12 mouse cellular contexts compared by ENCODE assay signal in the genomic region with DNA sequence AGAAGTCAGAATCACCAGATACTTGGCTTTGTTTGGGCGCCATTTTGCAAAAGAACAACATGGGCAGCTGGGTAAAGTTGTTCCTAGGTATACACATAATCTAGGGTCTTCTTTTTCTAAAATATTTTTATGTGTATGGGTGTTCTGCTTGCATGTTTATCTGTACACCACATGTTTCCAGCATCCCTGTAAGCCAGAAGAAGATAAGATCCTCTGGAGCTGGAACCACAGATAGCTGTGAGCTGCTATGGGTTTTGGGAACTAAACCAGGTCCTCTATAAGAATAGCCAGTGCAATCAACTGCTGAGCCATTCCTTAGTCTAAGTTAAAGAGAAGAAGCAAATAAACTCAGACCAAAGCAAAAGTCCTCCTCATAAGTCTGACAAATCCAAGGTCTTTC.
DNase-seq lines count a peak whose midpoint lies in the region; ATAC-seq and TF ChIP-seq lines count a peak whose summit lies in the region.
"Had no signal": no experiment of that assay in that cellular context is flagged by ENCODE, and none has a peak within 500 bp of the region (broad histone marks: within the 10 kb centered on the region; RNA-seq: fewer than 3 reads in every experiment).

No protein-coding gene starts in this region.

- WGBS in heart, embryonic 11.5 days (ENCODE audit: insufficient replicate concordance), result 83% methylated on average over 1 of the region's 1 CpGs
- 95% methylated on average over 1 of the region's 1 CpGs for WGBS in limb, embryonic 13.5 days
- WGBS in limb, embryonic 10.5 days, result 85% methylated on average over 1 of the region's 1 CpGs
- WGBS in limb, embryonic 14.5 days, result 95% methylated on average over 1 of the region's 1 CpGs
- 93% methylated on average over 1 of the region's 1 CpGs for WGBS in stomach, embryonic 14.5 days

- peak overlapping the region; percentile 22; the same call in 1 of the 2 replicates for H3K4me2 ChIP-seq in heart, embryonic 11.5 days
- H3K4me2 ChIP-seq in limb, embryonic 13.5 days (replicated peaks), result 0 out of 2 replicates have a peak overlapping the region, but pooled peaks have one; percentile 9
- H3K4me2 ChIP-seq in limb, embryonic 14.5 days (replicated peaks; ENCODE audit: low read depth, low read length, severe bottlenecking), result no peak overlapping the region
- no peak overlapping the region for H3K4me2 ChIP-seq in stomach, embryonic 14.5 days (replicated peaks; ENCODE audit: low read depth, low read length)
- H3K4me2 ChIP-seq: hindbrain, embryonic 14.5 days; midbrain, embryonic 15.5 days had no signal

- H3K4me3 ChIP-seq in heart, embryonic 11.5 days (ENCODE audit: low read depth, low read length), result no peak overlapping the region
- H3K4me3 ChIP-seq in limb, embryonic 13.5 days, result no peak overlapping the region
- H3K4me3 ChIP-seq in limb, embryonic 10.5 days, result no peak overlapping the region
- H3K4me3 ChIP-seq in limb, embryonic 14.5 days (replicated peaks; ENCODE audit: low read length), result no peak overlapping the region
- no peak overlapping the region for H3K4me3 ChIP-seq in stomach, embryonic 14.5 days (ENCODE audit: low read depth, low read length)
- H3K4me3 ChIP-seq: layer of hippocampus, adult 2 months; midbrain, embryonic 15.5 days had no signal

- peaks cover 39% of the 10 kb centered on the region for H3K4me1 ChIP-seq in heart, embryonic 11.5 days (ENCODE audit: control insufficient read depth, insufficient read depth, low read length)
- peaks cover 31% of the 10 kb centered on the region for H3K4me1 ChIP-seq in limb, embryonic 13.5 days
- H3K4me1 ChIP-seq in limb, embryonic 10.5 days, result peaks cover 9% of the 10 kb centered on the region; the same call in 1 of the 2 replicates
- H3K4me1 ChIP-seq in limb, embryonic 14.5 days (ENCODE audit: control insufficient read depth, insufficient read depth, low read length), result peaks cover 20% of the 10 kb centered on the region
- peaks cover 8% of the 10 kb centered on the region; the same call in 1 of the 2 replicates for H3K4me1 ChIP-seq in stomach, embryonic 14.5 days (ENCODE audit: control insufficient read depth, insufficient read depth, low read length)
- H3K4me1 ChIP-seq: midbrain, embryonic 15.5 days had no signal

- H3K9ac ChIP-seq in heart, embryonic 11.5 days (ENCODE audit: low read depth, low read length), result no peak overlapping the region
- no peak overlapping the region for H3K9ac ChIP-seq in limb, embryonic 13.5 days
- no peak overlapping the region for H3K9ac ChIP-seq in limb, embryonic 14.5 days (ENCODE audit: low read depth, low read length, severe bottlenecking)
- H3K9ac ChIP-seq in stomach, embryonic 14.5 days (replicated peaks; ENCODE audit: low read depth, low read length), result no peak overlapping the region
- H3K9ac ChIP-seq: hindbrain, embryonic 14.5 days; midbrain, embryonic 15.5 days had no signal

- H3K9me3 ChIP-seq in heart, embryonic 11.5 days (replicated peaks; ENCODE audit: control insufficient read depth, low read length), result no peaks in the 10 kb centered on the region
- no peaks in the 10 kb centered on the region for H3K9me3 ChIP-seq in limb, embryonic 13.5 days
- no peaks in the 10 kb centered on the region for H3K9me3 ChIP-seq in limb, embryonic 10.5 days (replicated peaks)
- H3K9me3 ChIP-seq in limb, embryonic 14.5 days (ENCODE audit: control insufficient read depth, low read length), result no peaks in the 10 kb centered on the region
- no peaks in the 10 kb centered on the region for H3K9me3 ChIP-seq in stomach, embryonic 14.5 days (ENCODE audit: control insufficient read depth, low read depth, low read length)
- H3K9me3 ChIP-seq: midbrain, embryonic 15.5 days had no signal

- DNase-seq in heart, postnatal 4 days, result no peak
- no peak for DNase-seq in limb, embryonic 10.5 days (ENCODE audit: low spot score)
- DNase-seq in limb, embryonic 14.5 days (ENCODE audit: low spot score), result no peak
- DNase-seq in left cerebral cortex, postnatal 25 days (ENCODE audit: low spot score in 2 of 2), result no peak
- DNase-seq: B cell, adult 2 months; retina, postnatal 1 day had no signal

- intact Hi-C loops in left cerebral cortex, postnatal 25 days (cut with DNase I), result no loop called here

- peak overlapping the region; percentile 86 for H3K27ac ChIP-seq in heart, embryonic 11.5 days (ENCODE audit: low read depth, low read length)
- H3K27ac ChIP-seq in limb, embryonic 13.5 days, result peak overlapping the region; percentile 67
- H3K27ac ChIP-seq in limb, embryonic 10.5 days, result no peak overlapping the region
- H3K27ac ChIP-seq in limb, embryonic 14.5 days (replicated peaks; ENCODE audit: low read depth, low read length), result 0 out of 2 replicates have a peak overlapping the region, but pooled peaks have one; percentile 19
- H3K27ac ChIP-seq in stomach, embryonic 14.5 days (ENCODE audit: low read length), result peak overlapping the region; percentile 48
- H3K27ac ChIP-seq: hindbrain, embryonic 14.5 days; layer of hippocampus, adult 2 months; midbrain, embryonic 15.5 days had no signal

- TF ChIP-seq POLR2A in limb, embryonic 14.5 days (IDR thresholded peaks at IDR 0.05; ENCODE audit: borderline replicate concordance, extremely low read depth, insufficient read depth, insufficient read length), result no peak

- H3K36me3 ChIP-seq in heart, embryonic 11.5 days (ENCODE audit: control insufficient read depth, insufficient read depth, low read length), result no peaks in the 10 kb centered on the region
- no peaks in the 10 kb centered on the region for H3K36me3 ChIP-seq in limb, embryonic 13.5 days
- no peaks in the 10 kb centered on the region for H3K36me3 ChIP-seq in limb, embryonic 10.5 days
- H3K36me3 ChIP-seq in limb, embryonic 14.5 days (ENCODE audit: control insufficient read depth, insufficient read depth, low read length), result no peaks in the 10 kb centered on the region
- no peaks in the 10 kb centered on the region for H3K36me3 ChIP-seq in stomach, embryonic 14.5 days (ENCODE audit: control insufficient read depth, insufficient read depth, low read length)
- H3K36me3 ChIP-seq: midbrain, embryonic 15.5 days had no signal

- ATAC-seq in heart, embryonic 11.5 days (replicated peaks; ENCODE audit: insufficient number of reproducible peaks, low FRiP score, low TSS enrichment), result no peak
- no peak for ATAC-seq in limb, embryonic 13.5 days (ENCODE audit: low FRiP score, low read depth)
- no peak for ATAC-seq in limb, embryonic 14.5 days (ENCODE audit: low FRiP score, low read depth)
- no peak for ATAC-seq in stomach, embryonic 14.5 days (ENCODE audit: insufficient number of reproducible peaks, insufficient read depth, low FRiP score, low read depth)
- ATAC-seq: midbrain, embryonic 15.5 days had no signal

- no peaks in the 10 kb centered on the region for H3K27me3 ChIP-seq in heart, embryonic 11.5 days (ENCODE audit: control insufficient read depth, insufficient read depth, low read length)
- H3K27me3 ChIP-seq in limb, embryonic 13.5 days, result no peaks in the 10 kb centered on the region
- H3K27me3 ChIP-seq in limb, embryonic 10.5 days (ENCODE audit: low read depth, poor library complexity, severe bottlenecking), result no peaks in the 10 kb centered on the region
- H3K27me3 ChIP-seq in limb, embryonic 14.5 days (ENCODE audit: control insufficient read depth, insufficient read depth, low read length), result no peaks in the 10 kb centered on the region
- no peaks in the 10 kb centered on the region for H3K27me3 ChIP-seq in stomach, embryonic 14.5 days (ENCODE audit: control insufficient read depth, insufficient read depth, low read length)
- H3K27me3 ChIP-seq: midbrain, embryonic 15.5 days had no signal

Comparison
In these comparisons a context has a peak if more than half of its experiments do, and no peak if none do; other contexts are left out.
1. H3K4me2 ChIP-seq: peak in heart, embryonic 11.5 days (single experiment) and limb, embryonic 13.5 days (single experiment); none in limb, embryonic 14.5 days (single experiment) and stomach, embryonic 14.5 days (single experiment).